Mouse (Mus musculus): Measurements from ENCODE around the gene Asic4.

GRCm38 (mm10) chr1:75519576-75519975 lies 69.3 kb downstream of the Asic4 start:
- TF ChIP-seq CTCF (IDR thresholded peaks at IDR 0.05; ENCODE audit: low read depth) (no peak), EP300 (IDR thresholded peaks at IDR 0.05; ENCODE audit: low read depth) (no peak)
